Mouse (Mus musculus): Measurements from ENCODE around the gene Cfap126.
"Not testable (repeated sequence)": the region's sequence is repeated elsewhere in the genome, so short reads cannot be mapped to it uniquely, and the experiment has no call there.

DNA sequence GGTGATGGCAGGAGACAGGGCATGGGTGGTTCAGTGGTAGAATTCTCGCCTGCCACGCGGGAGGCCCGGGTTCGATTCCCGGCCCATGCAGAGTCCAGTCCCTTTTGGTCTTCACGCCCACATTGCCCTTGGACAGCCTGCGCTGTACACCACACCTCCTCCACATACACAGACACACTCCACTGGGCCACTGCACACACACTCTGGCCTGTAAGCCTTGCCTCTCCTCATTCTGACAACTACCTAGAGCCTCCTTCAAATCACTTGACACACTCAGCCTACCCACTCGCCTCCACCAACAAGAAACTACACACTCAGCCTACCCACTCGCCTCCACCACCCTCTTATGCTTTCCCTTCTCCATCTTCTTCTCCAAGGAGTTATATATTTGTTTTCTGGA, 39.4 kb upstream of the Cfap126 start:
- TF ChIP-seq CTCF (IDR thresholded peaks at IDR 0.05); EP300 (IDR thresholded peaks at IDR 0.05; ENCODE audit: insufficient read depth, low read depth, low read length); POLR2A (IDR thresholded peaks at IDR 0.05; ENCODE audit: insufficient read depth, low read depth, low read length): not testable (repeated sequence)
